Mouse (Mus musculus) midbrain, embryonic 15.5 days (tissue): ENCODE results near the gene Zgrf1. TPM values are rescaled to one million over a fixed set of nuclear protein-coding genes. Genes with fewer than 3 reads are reported as not detected.

Experiments
- ATAC-seq: fragments of 200-750 bp; cut with Nextera tagmentation; replicated peaks from 2 replicates; pipeline ENCODE4 v1.8.0; 2017; ENCODE audit warnings: moderate TSS enrichment
- H3K27ac ChIP-seq: fragments of 300-500 bp; sonication (generic); 2 replicates; pipeline ENCODE4 v1.5.1; 2015; ENCODE audit warnings: mild to moderate bottlenecking, inconsistent platforms
- H3K27me3 ChIP-seq: fragments of 300-500 bp; sonication (generic); replicated peaks from 2 replicates; pipeline ENCODE4 v1.6.1; 2015; ENCODE audit warnings: inconsistent platforms
- H3K36me3 ChIP-seq: fragments of 300-500 bp; sonication (generic); replicated peaks from 2 replicates; pipeline ENCODE4 v1.6.1; 2015; ENCODE audit warnings: inconsistent platforms
- H3K4me1 ChIP-seq: fragments of 300-500 bp; sonication (generic); 2 replicates; pipeline ENCODE4 v1.6.1; 2015; ENCODE audit warnings: inconsistent platforms
- H3K4me2 ChIP-seq: fragments of 300-500 bp; sonication (generic); 2 replicates; pipeline ENCODE4 v1.6.1; 2015; ENCODE audit warnings: inconsistent platforms, mild to moderate bottlenecking, moderate library complexity
- H3K4me3 ChIP-seq: fragments of 300-500 bp; sonication (generic); 2 replicates; pipeline ENCODE4 v1.5.1; 2015; ENCODE audit warnings: mild to moderate bottlenecking, inconsistent platforms
- H3K9ac ChIP-seq: fragments of 300-500 bp; sonication (generic); 2 replicates; pipeline ENCODE4 v1.6.1; 2015; ENCODE audit warnings: mild to moderate bottlenecking, inconsistent platforms
- H3K9me3 ChIP-seq: fragments of 300-500 bp; sonication (generic); 2 replicates; pipeline ENCODE4 v1.6.1; 2016; ENCODE audit warnings: inconsistent platforms
- WGBS: fragments of 180-500 bp; shearing (Covaris S2); methylation state at CpG from one replicate; pipeline ENCODE4 v1.1.7; 2015; ENCODE audit warnings: mixed read lengths; 5-methylcytosine and 5-hydroxymethylcytosine counted together
- polyA plus RNA-seq: library from polyadenylated mRNA; unstranded; fragments of >200 nt; fragmentation: Nextera tagmentation; extraction: Ambion mirVana; gene quantifications from 2 replicates; pipeline ENCODE4 v1.2.1, GENCODE M21; 2015

The Zgrf1 gene
- polyA plus RNA-seq, 1 experiment from 2014 or later, result 3.3 TPM

- Histone ChIP-seq H3K36me3 (no peaks in the 10 kb centered on the region), H3K4me1 (peaks cover 56% of the 10 kb centered on the region), H3K27me3 (peaks cover 52% of the 10 kb centered on the region), H3K9ac (peak overlapping the region; percentile 55), H3K4me3 (peak overlapping the region; percentile 59), H3K4me2 (peak overlapping the region; percentile 94), H3K9me3 (no peaks in the 10 kb centered on the region), H3K27ac (peak overlapping the region; percentile 78)
- under 1% methylated on average over 32 of the region's 32 CpGs for WGBS
- peak; percentile 70 for ATAC-seq
Observed at GRCm38 (mm10) chr3:127632531-127632930, 79.2 kb downstream of the Zgrf1 start.

GRCm38 (mm10) chr3:127633080-127634032 is 80.1 kb downstream of the Zgrf1 start, which contains the start of gene Neurog2:
TSS of gene Neurog2 (plus strand) at chr3:127633135.
- Histone ChIP-seq H3K27ac (peak within 1 kb of the TSS; percentile 78), H3K4me1 (peaks cover 48% of the 10 kb centered on the region), H3K9me3 (no peaks in the 10 kb centered on the region), H3K4me2 (peak within 1 kb of the TSS; percentile 94), H3K4me3 (peak within 1 kb of the TSS; percentile 59), H3K9ac (peak within 1 kb of the TSS; percentile 55), H3K36me3 (no peaks in the 10 kb centered on the region), H3K27me3 (peaks cover 52% of the 10 kb centered on the region)
- peak; percentile 67 for ATAC-seq
- WGBS, result under 1% methylated on average over 91 of the region's 92 CpGs

- Histone ChIP-seq H3K27me3 (peaks cover 46% of the 10 kb centered on the region), H3K4me3 (peak overlapping the region; percentile 59), H3K27ac (peak overlapping the region; percentile 78), H3K36me3 (no peaks in the 10 kb centered on the region), H3K4me2 (peak overlapping the region; percentile 94), H3K9ac (peak overlapping the region; percentile 55), H3K9me3 (no peaks in the 10 kb centered on the region), H3K4me1 (peaks cover 41% of the 10 kb centered on the region)
- under 1% methylated on average over 58 of the region's 58 CpGs for WGBS
- peak; percentile 82 for ATAC-seq
Observed at GRCm38 (mm10) chr3:127634101-127634983, 81.1 kb downstream of the Zgrf1 start.

GRCm38 (mm10) chr3:127634984-127635349 is 81.7 kb downstream of the Zgrf1 start:
- H3K27ac ChIP-seq, result no peak overlapping the region
- no peak for ATAC-seq
- peak overlapping the region; percentile 94 for H3K4me2 ChIP-seq
- peak overlapping the region; percentile 59 for H3K4me3 ChIP-seq
- no peaks in the 10 kb centered on the region for H3K36me3 ChIP-seq
- H3K9ac ChIP-seq, result no peak overlapping the region
- peaks cover 46% of the 10 kb centered on the region for H3K27me3 ChIP-seq
- H3K9me3 ChIP-seq, result no peaks in the 10 kb centered on the region
- 3% methylated on average over 3 of the region's 3 CpGs for WGBS
- H3K4me1 ChIP-seq, result peaks cover 48% of the 10 kb centered on the region

GRCm38 (mm10) chr3:127639875-127640761 is 86.8 kb downstream of the Zgrf1 start:
- no peak overlapping the region for H3K27ac ChIP-seq
- H3K4me1 ChIP-seq, result peaks cover 28% of the 10 kb centered on the region
- H3K36me3 ChIP-seq, result no peaks in the 10 kb centered on the region
- H3K4me3 ChIP-seq, result peak overlapping the region; percentile 7; the same call in 1 of the 2 replicates
- H3K27me3 ChIP-seq, result peaks cover 52% of the 10 kb centered on the region
- peak; percentile 75 for ATAC-seq
- H3K9me3 ChIP-seq, result no peaks in the 10 kb centered on the region
- WGBS, result 2% methylated on average over 36 of the region's 36 CpGs
- H3K9ac ChIP-seq, result no peak overlapping the region
- peak overlapping the region; percentile 34 for H3K4me2 ChIP-seq

GRCm38 (mm10) chr3:127640762-127641700 is 87.7 kb downstream of the Zgrf1 start:
- peaks cover 28% of the 10 kb centered on the region for H3K4me1 ChIP-seq
- no peaks in the 10 kb centered on the region for H3K36me3 ChIP-seq
- no peak overlapping the region for H3K4me3 ChIP-seq
- peak overlapping the region; percentile 34 for H3K4me2 ChIP-seq
- no peaks in the 10 kb centered on the region for H3K9me3 ChIP-seq
- WGBS, result 5% methylated on average over 37 of the region's 37 CpGs
- peak; percentile 48 for ATAC-seq
- H3K9ac ChIP-seq, result no peak overlapping the region
- no peak overlapping the region for H3K27ac ChIP-seq
- H3K27me3 ChIP-seq, result peaks cover 57% of the 10 kb centered on the region

- Histone ChIP-seq H3K36me3 (no peaks in the 10 kb centered on the region), H3K4me3 (no peak overlapping the region), H3K9ac (no peak overlapping the region), H3K27ac (no peak overlapping the region), H3K27me3 (peaks cover 61% of the 10 kb centered on the region), H3K4me2 (peak overlapping the region; percentile 16; the same call in 1 of the 2 replicates), H3K9me3 (no peaks in the 10 kb centered on the region), H3K4me1 (peaks cover 33% of the 10 kb centered on the region)
- WGBS, result 1% methylated on average over 5 of the region's 5 CpGs
- no peak for ATAC-seq
Observed at GRCm38 (mm10) chr3:127642211-127642610, 88.9 kb downstream of the Zgrf1 start.

- no peak overlapping the region for H3K27ac ChIP-seq
- no peak overlapping the region for H3K9ac ChIP-seq
- H3K4me1 ChIP-seq, result peaks cover 13% of the 10 kb centered on the region
- no peaks in the 10 kb centered on the region for H3K36me3 ChIP-seq
- WGBS, result 31% methylated on average over 18 of the region's 18 CpGs
- no peak overlapping the region for H3K4me3 ChIP-seq
- ATAC-seq, result peak; percentile 66
- no peaks in the 10 kb centered on the region for H3K9me3 ChIP-seq
- H3K4me2 ChIP-seq, result no peak overlapping the region
- peaks cover 60% of the 10 kb centered on the region for H3K27me3 ChIP-seq
Observed at GRCm38 (mm10) chr3:127646156-127646825, 93.0 kb downstream of the Zgrf1 start.

GRCm38 (mm10) chr3:127651742-127652653 is 98.7 kb downstream of the Zgrf1 start:
- peaks cover 37% of the 10 kb centered on the region for H3K27me3 ChIP-seq
- no peaks in the 10 kb centered on the region for H3K9me3 ChIP-seq
- no peaks in the 10 kb centered on the region for H3K4me1 ChIP-seq
- H3K4me2 ChIP-seq, result no peak overlapping the region
- WGBS, result 30% methylated on average over 7 of the region's 7 CpGs
- H3K9ac ChIP-seq, result no peak overlapping the region
- H3K36me3 ChIP-seq, result no peaks in the 10 kb centered on the region
- no peak overlapping the region for H3K27ac ChIP-seq
- peak; percentile 72; the same call in 1 of the 2 replicates for ATAC-seq
- no peak overlapping the region for H3K4me3 ChIP-seq
